Mouse (Mus musculus) G1E-ER4 (cell line): ENCODE measurements around the gene Vsig8. TPM values are rescaled to one million over a fixed set of nuclear protein-coding genes. Genes with fewer than 3 reads are reported as not detected.
A peak's percentile ranks its signal among the peaks of the same experiment; 100 is the strongest.

ENCODE experiments used
- GATA1 ChIP-seq: IDR thresholded peaks from one replicate; pipeline ENCODE4 v1.8.0; 2012; ENCODE audit warnings: low read length, inconsistent platforms
- polyA plus RNA-seq: library from polyadenylated mRNA; stranded (reverse); fragments of >175 nt; gene quantifications from 2 replicates; pipeline ENCODE4 v1.2.3, GENCODE M21; 2012

The Vsig8 gene
- polyA plus RNA-seq = not detected in 2 replicates

GRCm38 (mm10) chr1:172555638-172556037, at the start of gene Vsig8:
Gene Vsig8 (plus strand): TSS chr1:172555938.
- TF ChIP-seq GATA1 = no peak

- no peak for TF ChIP-seq GATA1
Measured at GRCm38 (mm10) chr1:172507001-172507400, 48.7 kb upstream of the Vsig8 start.

DNA sequence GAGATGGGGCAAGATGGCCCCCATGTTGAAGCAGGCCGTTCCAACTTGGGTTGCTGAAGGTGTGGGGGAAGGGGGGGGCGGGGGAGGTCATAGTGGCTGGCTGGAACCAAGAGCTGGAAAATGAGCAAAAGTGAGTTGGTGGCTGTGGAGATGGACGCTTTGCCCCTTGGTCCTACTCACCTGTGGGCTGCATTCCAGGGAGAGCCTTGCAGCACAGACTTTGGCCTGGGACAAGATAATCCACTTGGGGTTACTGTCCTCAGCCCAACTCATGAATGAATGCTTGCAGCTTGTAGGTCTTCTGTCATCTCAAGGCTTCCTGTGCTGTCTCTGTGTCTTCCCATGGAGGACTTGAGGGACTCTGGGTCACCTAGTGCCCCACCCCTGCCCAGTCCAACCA, 48.0 kb upstream of the Vsig8 start:
- no peak for TF ChIP-seq GATA1

DNA sequence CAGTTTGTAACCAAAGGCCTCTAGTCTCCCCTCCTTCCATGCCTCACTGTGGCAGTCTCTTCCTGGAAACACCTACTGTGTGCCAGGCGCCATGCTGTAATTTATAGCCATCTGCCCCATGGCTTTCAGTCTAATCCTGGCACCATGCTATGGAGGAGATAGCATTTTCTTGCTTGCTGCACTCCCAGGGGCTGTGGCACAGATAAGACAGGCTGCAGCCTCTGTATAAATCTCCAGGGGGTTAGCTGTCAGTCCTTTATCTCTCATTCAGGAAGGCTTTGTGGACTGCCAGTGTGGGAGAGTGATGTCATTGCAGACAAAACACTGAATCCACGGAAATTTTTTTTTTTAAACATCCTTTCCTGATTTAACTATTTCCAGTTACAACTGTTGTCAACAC, 47.6 kb upstream of the Vsig8 start:
- peak; percentile 68 for TF ChIP-seq GATA1

DNA sequence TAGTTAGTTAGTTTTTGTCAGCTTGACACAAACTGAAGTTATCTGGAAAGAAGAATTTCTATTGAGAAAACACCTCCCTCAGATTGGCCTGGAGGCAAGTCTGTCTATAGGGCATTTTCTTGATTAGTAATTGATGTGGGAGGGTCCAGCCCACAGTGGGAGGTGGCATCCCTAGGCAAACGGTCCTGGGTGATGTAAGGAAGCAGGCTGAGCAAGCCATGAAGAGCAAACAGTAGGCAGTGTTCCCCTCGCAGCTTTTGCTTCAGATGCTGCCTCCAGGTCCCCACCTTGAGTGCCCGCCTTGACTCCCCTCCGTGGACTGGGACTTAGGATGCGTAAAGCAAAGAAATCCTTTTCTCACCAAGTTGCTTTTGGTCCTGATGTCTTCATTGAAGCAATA, 46.5 kb upstream of the Vsig8 start:
- no peak for TF ChIP-seq GATA1

- TF ChIP-seq GATA1 = no peak
Measured at GRCm38 (mm10) chr1:172509983-172510382, 45.8 kb upstream of the Vsig8 start.

DNA sequence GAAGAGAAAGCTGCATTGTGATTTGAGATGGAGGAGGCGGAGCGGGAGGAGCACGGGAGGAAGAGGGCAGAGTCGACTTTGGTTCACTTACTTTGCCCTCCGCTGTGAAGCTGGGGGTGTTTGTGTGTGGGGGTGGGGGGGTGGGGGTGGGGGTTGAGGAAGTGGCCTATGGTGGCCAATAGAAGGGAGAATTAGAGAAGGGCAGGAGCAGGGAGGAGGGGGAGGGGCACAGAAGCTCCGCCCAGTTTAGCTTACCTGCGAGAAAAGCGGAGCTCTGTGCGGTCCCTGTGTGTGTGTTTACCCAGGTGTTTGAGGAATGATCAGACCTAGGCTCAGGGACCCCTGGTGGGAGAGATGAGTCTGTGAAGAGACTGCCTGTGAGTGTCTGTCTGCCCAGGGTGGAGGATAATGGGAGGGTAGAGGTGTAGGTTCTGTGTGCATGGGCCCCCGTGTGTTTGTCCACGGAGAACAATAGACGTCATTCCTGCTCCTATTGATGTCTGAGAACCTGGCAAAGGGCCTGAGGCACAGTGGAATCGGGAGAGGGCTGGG, 45.2 kb upstream of the Vsig8 start:
- no peak for TF ChIP-seq GATA1

- no peak for TF ChIP-seq GATA1
Measured at GRCm38 (mm10) chr1:172512962-172513361, 42.8 kb upstream of the Vsig8 start.

- peak; percentile 17 for TF ChIP-seq GATA1
Measured at GRCm38 (mm10) chr1:172513525-172514212, 42.1 kb upstream of the Vsig8 start.

- TF ChIP-seq GATA1 = no peak
Measured at GRCm38 (mm10) chr1:172514213-172514529, 41.6 kb upstream of the Vsig8 start.

GRCm38 (mm10) chr1:172514551-172515268, 41.0 kb upstream of the Vsig8 start:
- TF ChIP-seq GATA1 = no peak

GRCm38 (mm10) chr1:172515396-172515795, 40.3 kb upstream of the Vsig8 start:
- TF ChIP-seq GATA1 = no peak

DNA sequence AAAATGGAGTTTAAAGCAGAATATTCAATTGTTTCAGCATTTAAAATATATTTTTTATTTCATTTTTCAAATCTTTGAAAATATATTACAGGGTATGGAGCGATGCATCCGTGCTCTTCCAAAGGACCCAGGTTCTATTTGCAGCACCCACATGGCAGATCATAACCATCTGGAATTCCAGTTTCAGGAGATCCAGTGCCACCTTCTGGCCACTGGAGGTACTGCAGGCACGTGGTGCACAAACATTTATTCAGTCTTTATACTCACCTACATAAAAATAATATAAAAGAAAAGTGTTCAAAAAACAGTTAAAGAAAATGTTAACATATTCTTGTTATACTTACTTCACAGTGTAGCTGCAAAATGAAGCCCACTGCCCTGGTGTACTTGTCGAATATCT, 37.7 kb upstream of the Vsig8 start:
- no peak for TF ChIP-seq GATA1

DNA sequence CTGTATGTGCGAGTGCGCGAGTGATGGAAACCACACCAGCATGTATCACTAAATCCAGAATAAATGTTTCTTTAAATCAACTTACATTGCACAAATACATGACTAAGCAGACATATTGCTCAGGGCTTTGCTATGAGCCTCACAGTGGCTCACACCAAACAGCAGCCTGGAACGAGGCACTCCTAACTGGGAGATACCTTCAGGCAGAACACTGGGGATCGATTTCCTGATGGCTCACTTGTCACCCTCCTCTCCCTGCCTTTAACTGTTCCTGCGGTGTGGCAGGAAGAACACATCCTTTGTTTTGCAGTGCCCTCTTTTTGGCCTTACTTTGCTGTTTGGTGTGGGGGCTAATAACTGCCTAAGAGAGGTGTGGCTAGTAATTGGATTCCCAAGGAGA, 36.1 kb upstream of the Vsig8 start:
- TF ChIP-seq GATA1 = no peak

- no peak for TF ChIP-seq GATA1
Measured at GRCm38 (mm10) chr1:172520576-172521440, 34.9 kb upstream of the Vsig8 start, which contains the start of gene Cfap45. Gene Cfap45 (plus strand): TSS chr1:172520801.

GRCm38 (mm10) chr1:172522524-172522923, 33.2 kb upstream of the Vsig8 start:
- TF ChIP-seq GATA1 = no peak

GRCm38 (mm10) chr1:172523699-172524101, 32.0 kb upstream of the Vsig8 start:
- TF ChIP-seq GATA1 = no peak
